Mouse (Mus musculus): ENCODE measurements around the gene Sgms1.

DNA sequence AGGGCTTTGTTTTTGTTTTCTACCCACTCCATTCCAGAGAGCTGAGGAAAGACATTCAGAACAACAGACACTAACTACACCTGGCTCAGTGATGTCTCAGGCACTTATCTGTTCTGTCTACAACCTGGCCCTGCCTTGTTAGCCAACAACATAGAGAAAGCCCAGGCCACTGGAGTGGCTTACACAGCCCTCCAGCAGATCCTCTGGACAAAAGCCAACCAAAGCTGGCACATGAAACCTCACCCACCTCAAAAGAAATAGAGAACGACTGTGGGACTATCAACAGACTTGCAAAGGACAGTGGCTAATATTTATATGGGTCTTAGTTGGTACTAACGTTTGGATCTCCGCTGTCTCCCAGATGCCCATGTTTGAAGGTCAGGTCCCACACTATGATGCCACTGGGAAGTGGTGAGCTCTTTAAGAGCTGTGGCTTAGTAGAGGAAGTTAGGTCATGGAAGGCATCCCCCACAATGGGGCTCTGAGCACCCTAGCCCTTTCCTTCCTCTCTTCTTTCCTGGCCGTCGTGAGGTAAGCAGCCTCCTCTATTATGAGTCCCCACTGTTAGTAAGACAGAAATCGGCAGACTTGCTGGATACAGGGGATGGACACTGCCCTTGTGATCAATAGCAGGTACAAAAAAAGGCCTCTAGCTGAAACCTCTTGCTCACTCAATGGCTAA, 10.1 kb downstream of the Sgms1 start:
- no peak for TF ChIP-seq CTCF (IDR thresholded peaks at IDR 0.05; ENCODE audit: low read depth, low read length)
- TF ChIP-seq POLR2A (IDR thresholded peaks at IDR 0.05; ENCODE audit: borderline replicate concordance, low read depth, low read length) = no peak
